Mouse (Mus musculus) hindbrain, postnatal 0 days (tissue): ENCODE measurements at regions not wholly inside any gene's neighbourhood (a gene's known extent, or its start where the extent isn't known, plus 50 kb on each side); places are given as distances from the start of the nearest gene placed in this dataset.

Experiments
- ATAC-seq: fragments of 200-750 bp; cut with Nextera tagmentation; 2 replicates; pipeline ENCODE4 v1.8.0; 2017; ENCODE audit warnings: mild to moderate bottlenecking, moderate TSS enrichment, moderate library complexity
- DNase-seq: peaks from one replicate; pipeline ENCODE4 v3.0.0-alpha.2; 2015; ENCODE audit warnings: low spot score
- H3K27ac ChIP-seq: fragments of 300-500 bp; sonication (generic); 2 replicates; pipeline ENCODE4 v1.5.1; 2014; ENCODE audit warnings: mild to moderate bottlenecking
- H3K27me3 ChIP-seq: fragments of 300-500 bp; sonication (generic); 2 replicates; pipeline ENCODE4 v1.6.1; 2014; ENCODE audit warnings: low read length, mixed read lengths; ENCODE audit not compliant: insufficient read depth
- H3K36me3 ChIP-seq: fragments of 300-500 bp; sonication (generic); 2 replicates; pipeline ENCODE4 v1.6.1; 2014; ENCODE audit warnings: low read length, mixed read lengths; ENCODE audit not compliant: insufficient read depth
- H3K4me1 ChIP-seq: fragments of 300-500 bp; sonication (generic); 2 replicates; pipeline ENCODE4 v1.6.1; 2014; ENCODE audit warnings: antibody characterized with exemption, low read length, mixed read lengths; ENCODE audit not compliant: insufficient read depth
- H3K4me2 ChIP-seq: fragments of 300-500 bp; sonication (generic); 2 replicates; pipeline ENCODE4 v1.6.1; 2014; ENCODE audit warnings: low read depth, mild to moderate bottlenecking, low read length, moderate library complexity, mixed read lengths
- H3K4me3 ChIP-seq: fragments of 300-500 bp; sonication (generic); 2 replicates; pipeline ENCODE4 v1.5.1; 2014; ENCODE audit warnings: low read length
- H3K9ac ChIP-seq: fragments of 300-500 bp; sonication (generic); replicated peaks from 2 replicates; pipeline ENCODE4 v1.6.1; 2014; ENCODE audit warnings: mild to moderate bottlenecking, low read length, moderate library complexity, mixed read lengths
- H3K9me3 ChIP-seq: fragments of 300-500 bp; sonication (generic); 2 replicates; pipeline ENCODE4 v1.6.1; 2016; ENCODE audit warnings: low read length, mixed read lengths
- CTCF ChIP-seq: IDR thresholded peaks from 2 replicates; pipeline ENCODE4 v1.5.1; 2016; ENCODE audit warnings: antibody characterized with exemption, control low read depth, low read depth
- WGBS: fragments of 180-500 bp; shearing (Covaris S2); extraction: QIAGEN DNeasy Blood & Tissue Kit; methylation state at CpG from one replicate; pipeline ENCODE4 v1.1.7; 2014; 5-methylcytosine and 5-hydroxymethylcytosine counted together

DNA sequence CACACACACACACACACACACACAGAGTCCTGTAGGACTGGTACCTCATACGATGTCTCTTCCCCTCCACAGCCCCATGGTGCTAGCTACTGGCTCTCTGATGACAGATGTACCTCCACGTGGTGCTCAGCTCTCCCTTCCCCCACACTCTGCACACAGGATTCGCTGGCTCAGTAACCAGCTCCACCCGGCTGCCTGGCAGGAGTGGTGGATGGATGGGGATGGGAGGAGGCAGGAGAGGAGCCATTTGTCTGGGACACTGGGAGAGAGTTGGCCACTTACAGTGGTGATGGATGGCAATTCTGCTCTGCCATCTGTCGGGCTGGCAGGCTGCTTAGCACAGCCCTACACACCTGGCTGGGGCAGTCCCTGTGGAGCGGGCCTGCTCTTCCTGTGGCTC, 174.7 kb upstream of the Grik3 start:
- peak; percentile 82 for DNase-seq
- H3K4me3 ChIP-seq: no peak overlapping the region

DNA sequence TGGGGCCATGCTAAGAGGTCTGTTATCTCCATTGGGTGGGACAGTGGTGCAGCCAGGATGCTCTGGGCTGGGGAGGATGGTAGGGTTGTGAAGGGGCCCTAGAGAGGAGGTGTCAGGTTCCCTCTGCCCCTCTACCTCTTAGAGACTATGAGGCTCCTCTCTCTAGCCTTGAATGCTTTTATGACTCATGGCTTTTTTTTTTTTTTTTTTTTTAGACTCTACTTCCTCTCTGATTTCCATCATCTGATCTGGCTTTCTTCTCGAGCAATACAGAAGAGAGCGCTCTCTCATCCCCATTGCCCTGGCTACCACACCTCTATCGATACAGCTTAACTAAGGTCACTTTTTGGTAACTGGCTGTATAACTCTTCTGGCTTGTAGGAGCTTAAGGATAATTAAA, 176.6 kb upstream of the Grik3 start:
- no peak for TF ChIP-seq CTCF
- H3K9ac ChIP-seq: no peak overlapping the region
- H3K36me3 ChIP-seq: no peaks in the 10 kb centered on the region
- H3K9me3 ChIP-seq: no peaks in the 10 kb centered on the region
- ATAC-seq (no peak), DNase-seq (no peak)
- H3K4me2 ChIP-seq: no peak overlapping the region
- H3K4me1 ChIP-seq: peaks cover 14% of the 10 kb centered on the region
- H3K27ac ChIP-seq: no peak overlapping the region
- H3K4me3 ChIP-seq: no peak overlapping the region
- H3K27me3 ChIP-seq: no peaks in the 10 kb centered on the region
- 84% methylated on average over 3 of the region's 3 CpGs for WGBS

More for the DNA sequence above, 174.7 kb upstream of the Grik3 start:
- H3K36me3 ChIP-seq: no peaks in the 10 kb centered on the region
- peaks cover 14% of the 10 kb centered on the region for H3K4me1 ChIP-seq
- H3K9ac ChIP-seq: no peak overlapping the region
- 14% methylated on average over 6 of the region's 6 CpGs for WGBS
- no peaks in the 10 kb centered on the region for H3K9me3 ChIP-seq
- H3K27ac ChIP-seq: no peak overlapping the region
- no peaks in the 10 kb centered on the region for H3K27me3 ChIP-seq
- no peak for TF ChIP-seq CTCF
- no peak overlapping the region for H3K4me2 ChIP-seq
- peak; percentile 91 for ATAC-seq

DNA sequence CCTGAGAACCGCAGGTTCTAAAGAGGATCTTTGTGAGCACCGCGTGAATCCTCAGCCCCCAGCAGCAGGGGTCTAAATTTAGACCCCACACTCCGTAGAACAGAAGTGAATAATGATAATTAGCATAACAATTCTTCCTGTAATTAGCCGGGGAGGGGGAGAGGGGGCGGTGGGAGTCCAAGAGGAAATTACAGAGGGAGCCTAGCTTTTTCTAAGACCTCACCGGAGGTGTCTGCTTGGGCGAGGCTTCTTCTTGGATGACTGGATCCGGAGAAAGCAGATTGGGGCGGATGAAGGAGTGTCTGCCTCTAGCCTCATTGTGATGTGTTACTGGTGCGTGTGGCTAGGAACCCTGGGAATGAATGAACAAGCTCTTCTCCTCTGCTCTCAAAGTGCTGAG, 177.2 kb upstream of the Grik3 start:
- no peak overlapping the region for H3K4me3 ChIP-seq
- H3K4me1 ChIP-seq: peaks cover 14% of the 10 kb centered on the region
- H3K9ac ChIP-seq: no peak overlapping the region
- H3K27ac ChIP-seq: no peak overlapping the region
- H3K9me3 ChIP-seq: no peaks in the 10 kb centered on the region
- TF ChIP-seq CTCF: no peak
- WGBS: 4% methylated on average over 11 of the region's 11 CpGs
- ATAC-seq (no peak), DNase-seq (no peak)
- no peaks in the 10 kb centered on the region for H3K27me3 ChIP-seq
- H3K4me2 ChIP-seq: no peak overlapping the region
- no peaks in the 10 kb centered on the region for H3K36me3 ChIP-seq

DNA sequence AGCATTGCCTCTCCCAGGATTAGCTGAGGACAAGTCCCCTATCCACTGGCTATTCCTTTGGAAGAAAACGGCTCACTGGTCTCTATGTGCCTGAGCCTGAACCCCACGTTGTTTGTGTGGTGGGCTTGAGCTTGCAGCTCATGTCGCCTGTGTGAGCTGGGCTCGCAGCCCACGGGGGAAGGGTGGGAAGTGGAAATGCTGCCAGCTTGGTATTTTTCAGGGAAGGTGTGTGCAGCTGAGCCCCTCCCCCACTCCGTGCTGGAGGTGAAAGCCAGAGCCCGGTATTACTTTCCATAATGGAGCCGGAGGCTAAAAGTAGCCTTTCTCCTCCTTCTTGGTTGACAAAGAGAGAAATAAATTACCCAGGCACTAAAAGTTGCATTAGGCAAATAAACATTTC, 180.5 kb upstream of the Zc3h12a start:
- no peak overlapping the region for H3K4me3 ChIP-seq
- no peak overlapping the region for H3K9ac ChIP-seq
- DNase-seq (no peak), ATAC-seq (no peak)
- H3K36me3 ChIP-seq: no peaks in the 10 kb centered on the region
- 35% methylated on average over 8 of the region's 8 CpGs for WGBS
- H3K4me1 ChIP-seq: no peaks in the 10 kb centered on the region
- no peak overlapping the region for H3K27ac ChIP-seq
- no peaks in the 10 kb centered on the region for H3K9me3 ChIP-seq
- no peak for TF ChIP-seq CTCF
- no peak overlapping the region for H3K4me2 ChIP-seq
- no peaks in the 10 kb centered on the region for H3K27me3 ChIP-seq

DNA sequence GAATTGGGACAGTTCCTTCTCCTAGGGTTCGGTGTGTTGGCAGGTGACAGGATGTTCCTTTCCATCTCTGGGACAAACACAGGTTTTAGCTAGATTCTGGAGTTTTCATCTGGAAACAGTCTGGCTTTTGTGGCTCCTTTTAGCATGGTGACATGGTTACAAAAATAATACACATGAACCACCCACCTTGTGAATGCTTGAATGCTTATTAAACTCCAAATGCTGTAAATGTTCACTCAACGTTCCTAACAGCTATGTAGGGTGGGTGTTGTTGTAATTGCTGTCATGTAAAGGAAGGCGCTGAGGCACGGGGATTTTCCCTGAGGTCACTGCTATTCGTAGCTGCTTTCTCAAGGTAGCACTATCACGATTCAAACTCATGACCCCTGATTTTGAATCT, 178.1 kb upstream of the Zc3h12a start:
- Histone ChIP-seq H3K9ac (no peak overlapping the region), H3K4me2 (no peak overlapping the region), H3K4me1 (no peaks in the 10 kb centered on the region), H3K36me3 (no peaks in the 10 kb centered on the region), H3K4me3 (no peak overlapping the region), H3K27me3 (no peaks in the 10 kb centered on the region), H3K9me3 (no peaks in the 10 kb centered on the region), H3K27ac (no peak overlapping the region)
- TF ChIP-seq CTCF: no peak
- ATAC-seq (no peak), DNase-seq (no peak)
- WGBS: 83% methylated on average over 6 of the region's 6 CpGs

DNA sequence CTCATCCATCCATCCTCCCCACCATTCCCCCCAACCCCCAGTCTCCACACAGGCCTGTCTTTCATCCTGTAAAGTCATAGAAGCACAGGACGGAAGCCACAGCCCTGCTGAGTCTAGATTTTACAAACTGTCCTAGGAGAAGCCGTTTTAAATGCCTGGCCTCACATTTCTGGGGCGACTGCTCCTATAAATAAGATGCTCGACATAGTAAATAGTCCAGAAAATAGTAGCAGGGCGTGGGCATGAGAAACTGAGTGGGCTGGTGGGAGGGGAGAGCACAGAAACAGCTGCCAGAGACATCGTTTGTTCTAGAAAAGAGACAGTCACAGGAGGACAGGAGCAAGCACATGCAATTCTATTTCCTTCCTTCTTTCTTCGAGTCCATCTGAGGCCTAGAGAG, 175.0 kb upstream of the Zc3h12a start:
- no peak for DNase-seq
- no peaks in the 10 kb centered on the region for H3K27me3 ChIP-seq
- H3K27ac ChIP-seq: no peak overlapping the region
- 55% methylated on average over 7 of the region's 7 CpGs for WGBS
- no peak for ATAC-seq
- H3K36me3 ChIP-seq: no peaks in the 10 kb centered on the region
- no peak overlapping the region for H3K9ac ChIP-seq
- TF ChIP-seq CTCF: no peak
- H3K4me2 ChIP-seq: no peak overlapping the region
- H3K4me3 ChIP-seq: no peak overlapping the region
- H3K4me1 ChIP-seq: no peaks in the 10 kb centered on the region
- H3K9me3 ChIP-seq: no peaks in the 10 kb centered on the region

DNA sequence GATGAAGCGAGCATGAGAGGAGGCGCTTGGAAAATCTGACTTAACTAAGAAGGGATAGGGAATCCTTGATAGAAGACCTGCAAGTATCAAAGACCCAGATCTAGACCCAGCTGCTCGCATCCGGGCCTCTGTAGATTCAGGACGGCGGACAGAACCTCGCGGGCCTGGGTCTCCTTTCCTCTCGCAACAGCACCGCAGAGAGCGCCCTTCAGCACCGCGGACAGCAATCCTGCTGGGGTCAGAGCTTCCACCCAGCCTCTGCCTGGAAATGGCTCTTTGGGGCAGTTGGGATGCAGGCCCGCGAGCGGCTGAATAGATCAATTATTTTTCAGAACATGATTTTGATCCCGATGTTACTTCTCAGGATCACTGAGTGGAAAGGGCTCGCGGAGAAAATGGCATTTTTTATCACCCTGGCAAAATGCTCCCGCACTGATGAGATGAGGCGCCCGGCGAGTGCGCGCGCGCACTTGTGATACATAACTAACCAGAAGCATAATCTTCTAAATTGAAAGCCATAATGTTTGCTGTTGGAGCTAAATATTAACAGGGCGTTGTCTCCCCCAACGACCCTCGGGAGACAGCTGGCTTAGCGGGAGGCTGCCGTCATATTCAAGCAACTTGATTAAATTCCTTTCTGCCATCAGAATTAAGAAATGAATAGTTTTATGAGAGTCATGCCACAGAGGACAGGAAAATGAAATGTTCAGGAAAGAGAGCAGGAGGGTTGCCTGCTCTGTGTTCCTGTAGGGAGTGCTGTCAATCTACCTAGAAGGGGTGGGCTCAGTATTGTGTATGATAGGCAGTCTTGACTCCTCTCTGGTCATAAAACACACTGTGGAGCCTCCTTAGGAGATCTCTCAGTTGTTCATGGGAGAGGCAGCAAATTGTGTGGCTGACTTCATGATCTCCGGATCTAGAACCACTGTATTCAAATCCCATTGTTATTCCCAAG, 173.1 kb upstream of the Zc3h12a start:
- DNase-seq (peak; percentile 74), ATAC-seq (peak; percentile 32; the same call in 1 of the 2 replicates)
- 18% methylated on average over 33 of the region's 33 CpGs for WGBS
- H3K9ac ChIP-seq: no peak overlapping the region
- H3K9me3 ChIP-seq: no peaks in the 10 kb centered on the region
- H3K27me3 ChIP-seq: no peaks in the 10 kb centered on the region
- TF ChIP-seq CTCF: no peak
- no peak overlapping the region; the same call in 1 of the 2 replicates for H3K4me3 ChIP-seq
- no peak overlapping the region for H3K27ac ChIP-seq
- H3K4me1 ChIP-seq: no peaks in the 10 kb centered on the region
- no peaks in the 10 kb centered on the region for H3K36me3 ChIP-seq
- H3K4me2 ChIP-seq: peak overlapping the region; percentile 40
